Mouse (Mus musculus) midbrain, embryonic 10.5 days (tissue): ENCODE measurements around the gene Dbn1. TPM values are rescaled to one million over a fixed set of nuclear protein-coding genes. Genes with fewer than 3 reads are reported as not detected.

ENCODE experiments used
- DNase-seq: peaks from one replicate; pipeline ENCODE4 v3.0.0-alpha.2; 2017; ENCODE audit warnings: low spot score
- H3K27ac ChIP-seq: fragments of 300-500 bp; sonication (generic); replicated peaks from 2 replicates; pipeline ENCODE4 v1.5.1; 2016; ENCODE audit warnings: mild to moderate bottlenecking
- H3K27me3 ChIP-seq: fragments of 300-500 bp; sonication (generic); 2 replicates; pipeline ENCODE4 v1.6.1; 2016; ENCODE audit warnings: low read depth, mild to moderate bottlenecking; ENCODE audit not compliant: poor library complexity, severe bottlenecking
- H3K36me3 ChIP-seq: fragments of 300-500 bp; sonication (generic); 2 replicates; pipeline ENCODE4 v1.6.1; 2016; ENCODE audit warnings: mild to moderate bottlenecking, moderate library complexity
- H3K4me1 ChIP-seq: fragments of 300-500 bp; sonication (generic); 2 replicates; pipeline ENCODE4 v1.6.1; 2016
- H3K4me3 ChIP-seq: fragments of 300-500 bp; sonication (generic); 2 replicates; pipeline ENCODE4 v1.5.1; 2016; ENCODE audit warnings: mild to moderate bottlenecking, moderate library complexity
- H3K9me3 ChIP-seq: fragments of 300-500 bp; sonication (generic); replicated peaks from 2 replicates; pipeline ENCODE4 v1.6.1; 2016; ENCODE audit warnings: mild to moderate bottlenecking
- WGBS: fragments of 180-500 bp; shearing (Covaris S2); methylation state at CpG from one replicate; pipeline ENCODE4 v1.1.7; 2016; 5-methylcytosine and 5-hydroxymethylcytosine counted together
- microRNA-seq: library from miRNA; unstranded; fragments of <30 nt; microRNA quantifications from one replicate; pipeline ENCODE4, GENCODE M21; 2017
- polyA plus RNA-seq: library from polyadenylated mRNA; unstranded; fragments of >200 nt; fragmentation: Nextera tagmentation; extraction: Ambion mirVana; gene quantifications from 2 replicates; pipeline ENCODE4 v1.2.1, GENCODE M21; 2016

Gene Dbn1
- polyA plus RNA-seq, 1 experiment from 2014 or later: 381 TPM

- no peak overlapping the region for H3K4me3 ChIP-seq
- WGBS: 79% methylated on average over 10 of the region's 10 CpGs
Measured at GRCm38 (mm10) chr13:55431889-55432685, 55.8 kb downstream of the Dbn1 start.

GRCm38 (mm10) chr13:55430566-55430965, 57.3 kb downstream of the Dbn1 start:
- WGBS: 92% methylated on average over 2 of the region's 2 CpGs

More at GRCm38 (mm10) chr13:55431889-55432685, 55.8 kb downstream of the Dbn1 start:
- Histone ChIP-seq H3K36me3 (no peaks in the 10 kb centered on the region), H3K27ac (no peak overlapping the region), H3K4me1 (no peaks in the 10 kb centered on the region), H3K9me3 (peaks cover 6% of the 10 kb centered on the region; the same call in 1 of the 2 replicates), H3K27me3 (no peaks in the 10 kb centered on the region)
- DNase-seq: no peak

GRCm38 (mm10) chr13:55429226-55429888, 58.6 kb downstream of the Dbn1 start:
- DNase-seq: no peak
- Histone ChIP-seq H3K9me3 (0 out of 2 replicates have a peak, but pooled peaks cover 6% of the 10 kb centered on the region), H3K4me3 (no peak overlapping the region), H3K4me1 (no peaks in the 10 kb centered on the region), H3K27ac (no peak overlapping the region), H3K27me3 (no peaks in the 10 kb centered on the region), H3K36me3 (no peaks in the 10 kb centered on the region)
- WGBS: 78% methylated on average over 12 of the region's 12 CpGs

More at GRCm38 (mm10) chr13:55430566-55430965, 57.3 kb downstream of the Dbn1 start:
- H3K4me3 ChIP-seq: no peak overlapping the region
- no peak overlapping the region for H3K27ac ChIP-seq
- no peaks in the 10 kb centered on the region for H3K27me3 ChIP-seq
- H3K4me1 ChIP-seq: no peaks in the 10 kb centered on the region
- H3K36me3 ChIP-seq: no peaks in the 10 kb centered on the region
- DNase-seq: no peak
- H3K9me3 ChIP-seq: 0 out of 2 replicates have a peak, but pooled peaks cover 6% of the 10 kb centered on the region

DNA sequence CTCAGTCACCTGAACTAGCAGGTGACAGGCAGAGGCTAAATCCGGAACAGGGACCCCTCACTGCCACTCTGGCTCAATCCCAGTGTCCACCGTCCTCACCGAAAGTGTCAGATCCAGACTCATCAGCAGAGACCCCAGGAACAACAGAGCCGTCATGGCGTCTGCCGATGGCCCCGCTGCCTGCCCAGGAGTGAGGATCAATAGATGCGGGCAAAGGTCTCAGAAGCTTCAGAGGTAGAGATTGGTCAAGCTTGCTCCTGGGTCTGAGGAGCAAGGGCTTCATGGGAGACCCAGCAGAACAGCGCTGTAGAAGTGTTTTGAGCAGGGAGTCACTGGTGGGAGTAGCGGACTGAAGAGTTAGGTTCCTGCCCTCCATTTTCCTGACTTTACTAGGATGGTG, 61.3 kb downstream of the Dbn1 start, which contains the start of gene F12:
Gene F12, minus strand, starts transcription at position 181 of the 400 bp plus-strand sequence.
- H3K27me3 ChIP-seq: peaks cover 17% of the 10 kb centered on the region
- no peaks in the 10 kb centered on the region for H3K36me3 ChIP-seq
- H3K9me3 ChIP-seq: no peaks in the 10 kb centered on the region
- no peak within 1 kb of the TSS for H3K4me3 ChIP-seq
- DNase-seq: no peak
- no peak within 1 kb of the TSS for H3K27ac ChIP-seq
- peaks cover 3% of the 10 kb centered on the region for H3K4me1 ChIP-seq
- 91% methylated on average over 10 of the region's 10 CpGs for WGBS

Small RNA genes lying within 50 kb of the gene (microRNA-seq; reads per million reads assigned to microRNA genes)
- not detected for gene Mir6943
- gene Mir6944: 109 reads per million, percentile 52 among the genes with 10 or more reads in this experiment
- gene Mir6945: 1.8 reads per million

Other genes with a start within 250 kb of the Dbn1 start
- 494 and 539 TPM in 2 replicates for gene Prelid1, start 167.6 kb downstream of the Dbn1 start, polyA plus RNA-seq
- gene Rab24, start 166.2 kb downstream of the Dbn1 start, polyA plus RNA-seq: 72.7 and 82.3 TPM in 2 replicates
- gene Mxd3, start 158.3 kb downstream of the Dbn1 start, polyA plus RNA-seq: 24.2 and 28.1 TPM in 2 replicates
- gene Lman2, start 125.3 kb downstream of the Dbn1 start, polyA plus RNA-seq: 105 and 107 TPM in 2 replicates
- gene Rgs14, start 118.4 kb downstream of the Dbn1 start, polyA plus RNA-seq: 0.41 and 0.52 TPM in 2 replicates
- not detected in 2 replicates for gene Slc34a1, start 89.9 kb downstream of the Dbn1 start, polyA plus RNA-seq
- not detected in 2 replicates for gene Pfn3, start 72.9 kb downstream of the Dbn1 start, polyA plus RNA-seq
- gene F12, start 61.3 kb downstream of the Dbn1 start, polyA plus RNA-seq: 0.14 TPM in 1 of 2 replicates, not detected in the other
- 41.8 and 51.4 TPM in 2 replicates for gene Grk6, start 43.0 kb downstream of the Dbn1 start, polyA plus RNA-seq
- 0.69 and 0.87 TPM in 2 replicates for gene Prr7, start 23.8 kb downstream of the Dbn1 start, polyA plus RNA-seq
- 191 and 195 TPM in 2 replicates for gene Pdlim7, start 25.6 kb upstream of the Dbn1 start, polyA plus RNA-seq
- gene Dok3, start 41.2 kb upstream of the Dbn1 start, polyA plus RNA-seq: 3.1 and 3.6 TPM in 2 replicates
- 86.3 and 92.0 TPM in 2 replicates for gene Ddx41, start 48.5 kb upstream of the Dbn1 start, polyA plus RNA-seq
- gene Fam193b, start 83.0 kb upstream of the Dbn1 start, polyA plus RNA-seq: 56.7 and 63.1 TPM in 2 replicates
- 114 and 126 TPM in 2 replicates for gene Tmed9, start 85.6 kb upstream of the Dbn1 start, polyA plus RNA-seq
- gene B4galt7, start 111.8 kb upstream of the Dbn1 start, polyA plus RNA-seq: 30.5 and 37.6 TPM in 2 replicates
- 59.1 and 60.8 TPM in 2 replicates for gene Caml, start 134.9 kb upstream of the Dbn1 start, polyA plus RNA-seq
- gene Ddx46, start 146.9 kb upstream of the Dbn1 start, polyA plus RNA-seq: 37.3 and 41.4 TPM in 2 replicates
- 48.3 and 52.1 TPM in 2 replicates for gene B230219D22Rik, start 205.0 kb upstream of the Dbn1 start, polyA plus RNA-seq
- gene Txndc15, start 226.5 kb upstream of the Dbn1 start, polyA plus RNA-seq: 77.6 and 84.3 TPM in 2 replicates
- gene Pcbd2, start 239.3 kb upstream of the Dbn1 start, polyA plus RNA-seq: 33.8 and 34.8 TPM in 2 replicates